Mouse (Mus musculus) kidney, embryonic 14.5 days (tissue): ENCODE results near the gene Gm4779. TPM values are rescaled to one million over a fixed set of nuclear protein-coding genes. Genes with fewer than 3 reads are reported as not detected.

Experiments used
- ATAC-seq: fragments of 200-750 bp; cut with Nextera tagmentation; 2 replicates; pipeline ENCODE4 v1.8.0; 2017; ENCODE audit warnings: moderate number of reproducible peaks, mild to moderate bottlenecking, moderate TSS enrichment, moderate library complexity; ENCODE audit not compliant: low FRiP score, low TSS enrichment
- H3K27ac ChIP-seq: fragments of 300-500 bp; sonication (generic); 2 replicates; pipeline ENCODE4 v1.5.1; 2014; ENCODE audit warnings: low read depth, mild to moderate bottlenecking, low read length, moderate library complexity, mixed read lengths
- H3K27me3 ChIP-seq: fragments of 300-500 bp; sonication (generic); 2 replicates; pipeline ENCODE4 v1.6.1; 2014; ENCODE audit warnings: mild to moderate bottlenecking, low read length; ENCODE audit not compliant: control insufficient read depth, insufficient read depth
- H3K36me3 ChIP-seq: fragments of 300-500 bp; sonication (generic); 2 replicates; pipeline ENCODE4 v1.6.1; 2014; ENCODE audit warnings: low read length, mixed read lengths; ENCODE audit not compliant: control insufficient read depth, insufficient read depth
- H3K4me1 ChIP-seq: fragments of 300-500 bp; sonication (generic); 2 replicates; pipeline ENCODE4 v1.6.1; 2014; ENCODE audit warnings: low read length, mixed read lengths; ENCODE audit not compliant: control insufficient read depth, insufficient read depth
- H3K4me2 ChIP-seq: fragments of 300-500 bp; sonication (generic); replicated peaks from 2 replicates; pipeline ENCODE4 v1.6.1; 2014; ENCODE audit warnings: low read depth, mild to moderate bottlenecking, low read length
- H3K4me3 ChIP-seq: fragments of 300-500 bp; sonication (generic); 2 replicates; pipeline ENCODE4 v1.5.1; 2014; ENCODE audit warnings: mild to moderate bottlenecking, low read length
- H3K9ac ChIP-seq: fragments of 300-500 bp; sonication (generic); 2 replicates; pipeline ENCODE4 v1.6.1; 2014; ENCODE audit warnings: low read depth, mild to moderate bottlenecking, low read length, moderate library complexity
- H3K9me3 ChIP-seq: fragments of 300-500 bp; sonication (generic); 2 replicates; pipeline ENCODE4 v1.6.1; 2016; ENCODE audit warnings: low read length; ENCODE audit not compliant: control insufficient read depth
- WGBS: fragments of 180-500 bp; shearing (Covaris S2); extraction: QIAGEN DNeasy Blood & Tissue Kit; methylation state at CpG from one replicate; pipeline ENCODE4 v1.1.7; 2014; 5-methylcytosine and 5-hydroxymethylcytosine counted together
- polyA plus RNA-seq: library from polyadenylated mRNA; unstranded; fragments of >200 nt; fragmentation: Nextera tagmentation; extraction: Ambion mirVana; gene quantifications from 2 replicates; pipeline ENCODE4 v1.2.1, GENCODE M21; 2014

Gene Gm4779
- polyA plus RNA-seq, 1 experiment from 2014 or later, result 0.81 TPM

- Histone ChIP-seq H3K27ac (no peak overlapping the region), H3K9me3 (no peaks in the 10 kb centered on the region), H3K27me3 (0 out of 2 replicates have a peak, but pooled peaks cover 3% of the 10 kb centered on the region), H3K4me3 (no peak overlapping the region), H3K4me2 (no peak overlapping the region), H3K9ac (no peak overlapping the region), H3K36me3 (no peaks in the 10 kb centered on the region), H3K4me1 (no peaks in the 10 kb centered on the region)
- ATAC-seq, result no peak
- WGBS, result 69% methylated on average over 7 of the region's 7 CpGs
Measured at GRCm38 (mm10) chrX:101767280-101767679, 26.9 kb downstream of the Gm4779 start.

GRCm38 (mm10) chrX:101765111-101765510, 29.1 kb downstream of the Gm4779 start:
- H3K27ac ChIP-seq, result no peak overlapping the region
- H3K4me2 ChIP-seq, result no peak overlapping the region
- no peaks in the 10 kb centered on the region for H3K4me1 ChIP-seq
- no peaks in the 10 kb centered on the region for H3K36me3 ChIP-seq
- 82% methylated on average over 4 of the region's 4 CpGs for WGBS
- no peak overlapping the region for H3K9ac ChIP-seq
- H3K27me3 ChIP-seq, result 0 out of 2 replicates have a peak, but pooled peaks cover 3% of the 10 kb centered on the region
- H3K4me3 ChIP-seq, result no peak overlapping the region
- no peak for ATAC-seq
- H3K9me3 ChIP-seq, result no peaks in the 10 kb centered on the region

GRCm38 (mm10) chrX:101764621-101765020, 29.6 kb downstream of the Gm4779 start:
- H3K9ac ChIP-seq, result no peak overlapping the region
- no peak overlapping the region for H3K27ac ChIP-seq
- no peaks in the 10 kb centered on the region for H3K4me1 ChIP-seq
- H3K36me3 ChIP-seq, result no peaks in the 10 kb centered on the region
- no peaks in the 10 kb centered on the region for H3K9me3 ChIP-seq
- no peak for ATAC-seq
- H3K4me3 ChIP-seq, result no peak overlapping the region
- WGBS, result 77% methylated on average over 5 of the region's 5 CpGs
- H3K27me3 ChIP-seq, result 0 out of 2 replicates have a peak, but pooled peaks cover 3% of the 10 kb centered on the region
- no peak overlapping the region for H3K4me2 ChIP-seq

GRCm38 (mm10) chrX:101754478-101754877, 39.7 kb downstream of the Gm4779 start:
- WGBS, result 71% methylated on average over 5 of the region's 5 CpGs
- Histone ChIP-seq H3K27ac (no peak overlapping the region), H3K9me3 (no peaks in the 10 kb centered on the region), H3K9ac (no peak overlapping the region), H3K36me3 (no peaks in the 10 kb centered on the region), H3K4me3 (no peak overlapping the region), H3K4me2 (no peak overlapping the region), H3K4me1 (no peaks in the 10 kb centered on the region), H3K27me3 (no peaks in the 10 kb centered on the region)
- ATAC-seq, result no peak

GRCm38 (mm10) chrX:101750144-101750543, 44.1 kb downstream of the Gm4779 start:
- H3K4me2 ChIP-seq, result no peak overlapping the region
- no peak overlapping the region for H3K27ac ChIP-seq
- no peak for ATAC-seq
- H3K36me3 ChIP-seq, result no peaks in the 10 kb centered on the region
- no peaks in the 10 kb centered on the region for H3K9me3 ChIP-seq
- H3K4me3 ChIP-seq, result no peak overlapping the region
- WGBS, result 72% methylated on average over 4 of the region's 4 CpGs
- no peaks in the 10 kb centered on the region for H3K27me3 ChIP-seq
- H3K9ac ChIP-seq, result no peak overlapping the region
- H3K4me1 ChIP-seq, result no peaks in the 10 kb centered on the region

- H3K4me2 ChIP-seq, result no peak overlapping the region
- H3K36me3 ChIP-seq, result no peaks in the 10 kb centered on the region
- no peaks in the 10 kb centered on the region for H3K27me3 ChIP-seq
- H3K4me3 ChIP-seq, result no peak overlapping the region
- no peaks in the 10 kb centered on the region for H3K9me3 ChIP-seq
- no peaks in the 10 kb centered on the region for H3K4me1 ChIP-seq
- WGBS, result 75% methylated on average over 1 of the region's 2 CpGs
- H3K27ac ChIP-seq, result no peak overlapping the region
- no peak overlapping the region for H3K9ac ChIP-seq
- ATAC-seq, result no peak
Measured at GRCm38 (mm10) chrX:101741064-101741433, 53.2 kb downstream of the Gm4779 start.

- H3K27me3 ChIP-seq, result no peaks in the 10 kb centered on the region
Measured at GRCm38 (mm10) chrX:101740335-101741063, 53.7 kb downstream of the Gm4779 start.

More at GRCm38 (mm10) chrX:101740335-101741063, 53.7 kb downstream of the Gm4779 start:
- Histone ChIP-seq H3K4me2 (no peak overlapping the region), H3K27ac (no peak overlapping the region), H3K9ac (no peak overlapping the region), H3K9me3 (no peaks in the 10 kb centered on the region), H3K4me3 (no peak overlapping the region), H3K36me3 (no peaks in the 10 kb centered on the region), H3K4me1 (no peaks in the 10 kb centered on the region)
- no peak for ATAC-seq
- WGBS, result 59% methylated on average over 6 of the region's 6 CpGs

Other genes with a start within 250 kb of the Gm4779 start
- 171 and 225 TPM in 2 replicates for gene Ogt, start 154.4 kb downstream of the Gm4779 start, polyA plus RNA-seq
- 0.39 TPM in 1 of 2 replicates, not detected in the other for gene Cxcr3, start 60.2 kb downstream of the Gm4779 start, polyA plus RNA-seq
- gene 8030474K03Rik, start 233 bp upstream of the Gm4779 start, polyA plus RNA-seq, result 0.26 and 0.81 TPM in 2 replicates
- gene Nhsl2, start 55.0 kb upstream of the Gm4779 start, polyA plus RNA-seq, result 9.0 and 16.5 TPM in 2 replicates